Mouse (Mus musculus) lung, postnatal 36 days (tissue): ENCODE data around the gene Lrrc23.
A peak's percentile ranks its signal among the peaks of the same experiment; 100 is the strongest.

Experiments
- DNase-seq: peaks from one replicate; pipeline ENCODE4 v3.0.0; 2022; ENCODE audit warnings: mixed read lengths

Gene Lrrc23

DNA sequence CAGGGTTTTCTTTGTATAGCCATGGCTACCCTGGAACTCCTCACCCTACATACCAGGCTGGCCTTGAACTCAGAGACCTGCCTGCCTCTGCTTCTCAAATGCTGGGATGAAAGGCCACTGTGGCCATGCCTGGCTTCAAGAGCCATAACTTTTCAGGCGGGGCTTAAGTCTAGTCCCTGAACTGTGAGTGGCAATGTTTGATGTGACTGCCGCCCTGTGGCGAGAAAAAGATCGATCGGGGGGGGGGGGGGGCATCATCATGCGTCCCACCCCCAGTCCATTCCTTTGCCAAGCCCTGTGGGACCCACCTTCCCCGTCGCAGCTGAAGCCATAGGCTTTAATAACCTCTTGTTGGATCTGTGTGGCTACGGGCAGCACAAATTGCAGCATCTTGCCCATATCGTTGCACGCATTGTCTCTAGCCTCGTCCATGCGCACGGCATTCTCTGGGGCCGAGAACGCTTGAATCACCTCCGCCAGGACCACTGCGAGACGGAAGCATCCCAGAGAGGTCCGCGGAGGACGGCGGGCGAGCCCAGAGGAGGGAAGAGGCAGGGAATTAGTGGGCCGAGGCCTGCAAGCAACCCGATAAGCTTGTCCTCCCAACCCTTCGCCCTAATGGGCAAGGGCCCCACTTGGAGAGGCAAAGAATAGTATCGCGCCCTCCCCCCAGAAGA is 39.2 kb downstream of the Lrrc23 start:
- DNase-seq = peak; percentile 79

DNA sequence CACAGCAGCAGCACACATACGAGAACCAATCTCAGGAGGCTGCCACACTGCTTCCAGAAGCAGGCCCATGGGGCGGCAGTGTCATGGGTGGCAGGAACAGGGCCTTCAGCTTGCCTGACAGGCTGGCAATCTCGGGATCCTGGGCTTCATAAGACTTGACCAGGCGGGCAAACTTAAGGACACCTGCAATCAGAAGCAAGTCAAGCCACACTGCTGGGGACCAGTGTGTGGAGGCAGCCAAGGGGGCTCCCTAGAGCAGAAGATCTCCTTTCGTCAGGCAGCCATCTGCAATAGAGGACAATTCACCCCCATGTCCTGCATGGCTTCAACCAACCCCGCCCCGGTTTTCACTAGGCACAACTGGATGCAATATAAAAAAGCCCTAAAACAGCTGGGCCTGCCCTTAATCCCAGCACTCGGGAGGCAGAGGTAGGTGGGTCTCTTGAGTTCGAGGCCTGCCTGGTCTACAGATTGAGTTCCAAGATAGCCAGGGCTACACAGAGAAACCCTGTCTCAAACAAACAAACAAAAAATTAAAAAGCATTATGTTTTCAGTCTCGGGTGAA is 40.2 kb downstream of the Lrrc23 start:
- no peak for DNase-seq

DNA sequence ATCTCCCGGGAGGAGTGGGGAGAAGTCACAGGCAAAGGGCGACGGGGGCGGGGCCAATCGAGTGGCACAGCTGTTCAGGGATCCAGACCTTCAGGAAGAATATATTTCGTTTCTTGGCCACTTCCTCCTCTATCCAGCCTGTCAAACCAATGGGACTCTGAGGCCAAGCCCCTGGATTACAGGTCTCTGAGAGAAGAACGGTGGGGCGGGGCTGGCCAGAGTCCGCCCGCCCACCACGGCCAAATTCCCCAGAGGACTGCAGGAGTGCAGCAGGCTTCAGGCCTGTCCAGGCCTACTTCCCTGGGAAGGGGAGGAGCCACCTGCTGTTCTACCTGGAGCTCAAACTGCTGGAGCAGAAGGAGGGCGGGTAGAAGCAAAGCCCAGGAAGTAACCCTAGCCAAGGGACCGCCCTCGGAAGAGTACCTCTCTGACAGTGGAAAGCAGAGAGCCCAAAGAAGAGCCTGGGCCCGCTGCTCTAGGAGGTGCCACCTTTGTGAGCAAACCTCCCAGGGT is 41.0 kb downstream of the Lrrc23 start, which contains the start of gene Ptpn6:
Ptpn6 (minus strand) TSS at position 204 of the 513 bp plus-strand sequence.
- DNase-seq = peak; percentile 92

DNA sequence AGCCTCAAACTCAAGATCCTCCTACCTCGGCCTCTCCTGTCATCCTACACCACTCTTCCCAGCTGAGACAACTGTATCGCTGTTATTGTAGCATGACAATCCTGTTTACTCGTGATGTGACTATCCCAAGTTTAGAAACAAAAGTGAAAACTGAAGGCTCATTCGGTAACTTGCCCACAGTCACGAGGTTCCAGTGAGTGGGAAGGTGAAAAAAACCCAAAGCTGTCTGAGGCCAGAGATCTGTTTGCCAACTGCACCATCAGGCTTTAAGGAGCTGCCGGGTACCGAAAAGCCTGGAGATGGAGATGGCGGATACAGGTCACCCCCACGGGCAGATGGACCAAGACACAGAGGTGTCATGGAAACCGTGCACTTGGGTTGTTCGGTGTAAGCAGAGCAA is 42.5 kb downstream of the Lrrc23 start:
- no peak for DNase-seq

DNA sequence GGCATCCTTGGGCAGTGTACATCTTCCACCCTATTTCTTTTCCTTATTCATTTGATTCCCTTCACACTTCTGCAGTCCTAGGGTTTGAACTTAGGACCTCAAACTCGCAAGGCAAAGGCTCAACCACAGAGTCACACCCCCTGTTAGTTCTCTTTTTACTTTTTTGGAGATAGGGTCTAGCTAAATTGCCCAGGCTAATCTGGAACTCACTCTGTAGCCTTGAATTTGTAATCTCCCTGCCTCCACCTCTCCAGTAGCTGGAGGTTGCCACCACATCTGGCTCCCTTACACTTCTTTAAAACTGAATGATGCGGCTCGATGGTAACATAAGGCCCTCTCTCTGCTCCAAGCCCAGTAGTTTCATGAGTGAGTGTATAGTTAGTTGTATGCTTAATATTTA is 45.1 kb downstream of the Lrrc23 start:
- no peak for DNase-seq

DNA sequence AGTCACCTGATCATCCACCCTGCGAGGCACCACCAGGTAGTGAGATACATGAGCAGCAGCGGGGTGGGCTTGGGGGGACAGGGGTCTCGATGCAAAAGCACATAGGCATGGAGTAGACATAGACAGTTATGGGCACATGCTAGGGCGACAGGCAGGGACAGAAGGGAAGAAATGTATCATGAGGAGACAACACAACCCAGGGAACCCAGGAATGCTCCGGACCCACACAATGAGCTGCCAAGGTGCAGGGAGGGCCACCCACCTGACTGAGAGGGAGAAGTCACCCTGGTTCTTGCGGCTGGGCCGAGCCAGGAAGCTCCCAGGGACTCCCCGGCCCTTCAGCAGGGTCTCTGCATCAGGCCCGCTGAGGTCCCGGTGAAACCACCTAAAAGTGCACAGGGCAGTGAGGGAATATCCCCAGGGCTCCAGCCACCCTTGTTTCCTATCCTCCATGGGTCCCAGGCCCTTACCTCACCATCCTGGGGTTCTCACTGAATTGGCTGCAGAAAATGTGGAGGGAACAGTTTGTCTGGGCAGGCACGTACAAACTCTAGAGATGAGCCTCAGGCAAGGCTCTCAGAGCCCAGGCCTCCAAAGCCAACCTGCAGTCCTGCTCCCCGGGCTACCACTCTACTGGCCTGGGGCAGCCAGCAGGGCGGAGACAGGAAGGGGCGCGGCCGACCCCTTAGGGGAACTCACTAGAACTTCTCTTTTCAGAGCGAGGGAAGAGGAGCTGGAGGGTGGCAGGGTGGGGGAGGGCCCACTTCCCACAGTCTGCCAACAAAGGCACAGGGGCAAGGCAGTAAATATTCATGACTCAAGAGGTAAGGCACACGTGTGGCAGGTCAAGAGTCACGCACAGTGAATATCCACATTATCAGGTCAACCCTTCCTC is 46.8 kb downstream of the Lrrc23 start:
- peak; percentile 81 for DNase-seq

DNA sequence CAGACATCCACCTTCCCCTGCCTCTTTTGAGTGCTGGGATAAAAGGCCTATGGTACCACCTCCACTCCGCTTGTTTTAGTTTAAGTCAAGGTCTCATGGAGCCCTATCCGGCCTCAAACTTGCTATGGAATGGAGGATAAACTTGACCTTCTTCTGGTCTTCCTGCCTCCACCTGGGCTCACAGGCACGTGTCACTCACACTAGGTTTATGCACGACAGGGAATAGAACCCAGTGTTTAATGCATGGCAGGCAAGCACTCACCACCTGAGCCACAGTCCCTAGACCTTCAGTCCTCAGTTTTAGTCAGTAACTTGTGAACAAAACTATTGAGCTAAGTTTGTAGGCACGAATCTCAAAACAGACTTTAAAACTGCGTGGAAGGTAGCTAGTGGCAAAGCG is 48.5 kb downstream of the Lrrc23 start:
- DNase-seq = no peak

DNA sequence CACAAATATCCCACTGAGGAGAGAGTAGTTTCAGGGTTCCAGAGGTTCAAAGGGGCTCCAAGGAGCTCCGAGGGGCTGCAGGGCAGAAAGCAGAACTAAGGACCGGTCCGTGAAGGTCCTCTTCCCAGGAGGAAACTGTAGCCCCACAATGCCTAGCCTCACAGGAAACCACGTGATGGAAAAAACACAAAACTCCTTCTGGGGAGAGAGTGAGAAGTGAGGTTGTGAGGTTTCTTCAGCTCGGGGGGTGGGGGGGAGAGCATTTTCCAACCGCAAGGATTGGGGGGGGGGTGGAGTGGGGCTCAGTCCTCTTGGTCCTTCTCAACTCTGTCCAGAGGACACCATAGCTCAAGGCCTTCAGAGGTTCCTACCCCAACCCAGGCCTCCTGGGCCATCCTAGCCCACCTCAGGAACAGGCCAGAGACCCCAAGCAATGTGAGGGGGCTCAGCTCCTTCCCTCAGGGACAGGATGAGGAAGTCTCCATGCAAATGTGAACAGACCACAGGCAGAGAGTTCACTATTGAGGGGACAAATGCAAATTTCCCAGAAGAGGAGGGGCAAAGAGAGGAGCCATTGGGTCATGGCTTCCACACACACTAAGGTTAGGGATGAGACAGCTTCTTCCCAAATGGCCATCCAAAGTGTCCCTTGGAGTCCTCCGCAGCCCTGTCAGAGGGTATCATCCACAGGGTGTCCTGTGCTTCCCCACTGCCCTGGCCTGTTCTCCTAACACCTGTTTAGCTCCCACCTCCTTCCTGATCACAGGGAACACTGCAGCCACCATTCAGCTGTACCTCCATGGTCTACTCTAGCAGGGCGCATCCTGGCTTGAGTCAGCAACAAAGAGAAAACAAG is 49.4 kb downstream of the Lrrc23 start:
- DNase-seq = peak; percentile 49

DNA sequence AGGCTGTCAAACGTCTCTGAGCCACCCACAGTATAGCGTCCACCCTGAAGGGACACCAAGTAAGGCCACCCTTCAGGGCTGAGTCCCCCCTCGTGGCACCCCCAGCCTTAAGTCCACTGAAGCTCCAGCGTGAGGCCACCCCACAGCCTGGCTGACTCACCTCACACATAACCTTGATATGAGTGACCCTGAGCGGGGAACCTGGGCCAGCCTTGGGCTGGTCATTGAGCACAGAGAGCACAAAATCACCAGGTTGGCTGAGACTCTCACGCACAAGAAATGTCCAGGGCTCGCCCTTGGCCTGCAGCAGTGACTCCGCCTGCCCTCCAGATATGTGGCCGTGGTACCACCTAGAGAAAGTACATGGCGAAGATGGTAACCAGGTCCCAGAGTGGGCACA is 50.9 kb downstream of the Lrrc23 start:
- DNase-seq = no peak

DNA sequence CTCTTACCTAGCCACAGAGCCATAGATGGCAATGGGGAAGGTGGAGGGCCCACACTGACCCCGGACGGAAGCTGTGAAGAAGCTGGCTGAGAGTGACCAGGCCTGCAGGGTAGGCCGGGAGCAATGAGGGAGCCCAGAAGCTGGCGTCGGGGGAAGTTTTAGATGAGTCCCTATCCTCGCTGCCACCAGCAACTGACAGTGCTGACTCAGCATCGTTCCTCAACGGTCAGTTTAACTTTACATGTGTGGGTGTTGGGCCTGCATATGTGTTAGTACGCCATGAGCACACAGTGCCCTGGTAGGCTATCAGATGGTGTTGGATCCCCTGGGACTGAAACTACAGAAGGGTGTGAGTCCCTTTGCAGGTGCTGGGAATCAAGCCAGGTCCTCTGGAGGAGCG is 55.1 kb downstream of the Lrrc23 start:
- no peak for DNase-seq

DNA sequence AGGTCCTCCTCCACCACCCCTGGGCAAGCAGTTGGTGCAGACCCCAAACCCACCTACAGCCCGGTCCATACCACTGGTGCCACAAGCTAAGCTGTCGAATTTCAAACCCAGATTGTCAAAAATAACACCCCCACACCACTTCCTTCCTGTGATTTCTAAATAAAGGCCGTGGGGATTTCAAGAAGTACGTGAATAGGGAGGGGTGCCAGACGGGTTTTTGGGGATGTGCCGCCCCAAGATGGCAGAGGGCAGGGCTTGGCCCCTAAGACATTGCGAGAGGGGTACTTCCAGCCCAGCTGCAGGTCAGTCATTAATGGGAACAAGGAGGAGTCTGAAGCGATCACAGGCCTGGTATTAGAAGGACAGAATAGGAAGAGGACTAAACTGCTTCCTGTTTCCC is 56.0 kb downstream of the Lrrc23 start:
- DNase-seq = peak; percentile 54

DNA sequence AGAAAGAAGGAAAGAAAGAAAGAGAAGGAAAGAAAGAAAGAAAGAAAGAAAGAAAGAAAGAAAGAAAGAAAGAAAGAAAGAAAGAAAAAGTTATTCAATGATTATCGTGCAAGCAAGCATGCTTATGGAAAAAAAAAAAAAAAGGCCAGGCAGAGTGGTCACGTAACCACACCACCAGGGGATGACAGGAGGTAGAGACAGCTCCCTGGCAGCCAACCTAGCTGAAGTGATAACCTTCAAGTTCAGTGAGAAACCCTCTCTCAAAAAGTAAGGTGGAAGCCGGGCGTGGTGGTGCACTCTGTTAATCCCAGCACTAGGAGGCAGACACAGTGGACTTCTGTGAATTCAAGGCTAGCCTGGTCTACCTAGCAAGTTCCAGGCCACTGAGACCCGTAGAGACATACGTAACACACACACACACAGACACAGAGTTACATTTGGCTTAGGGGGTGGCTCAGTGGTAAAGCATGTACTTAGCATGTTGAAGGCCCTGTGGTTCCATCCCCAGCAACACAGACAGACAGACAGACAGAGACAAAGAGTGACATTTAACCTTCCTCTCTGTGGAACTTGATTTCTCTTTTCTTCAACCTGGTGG is 56.6 kb downstream of the Lrrc23 start:
- no peak for DNase-seq

DNA sequence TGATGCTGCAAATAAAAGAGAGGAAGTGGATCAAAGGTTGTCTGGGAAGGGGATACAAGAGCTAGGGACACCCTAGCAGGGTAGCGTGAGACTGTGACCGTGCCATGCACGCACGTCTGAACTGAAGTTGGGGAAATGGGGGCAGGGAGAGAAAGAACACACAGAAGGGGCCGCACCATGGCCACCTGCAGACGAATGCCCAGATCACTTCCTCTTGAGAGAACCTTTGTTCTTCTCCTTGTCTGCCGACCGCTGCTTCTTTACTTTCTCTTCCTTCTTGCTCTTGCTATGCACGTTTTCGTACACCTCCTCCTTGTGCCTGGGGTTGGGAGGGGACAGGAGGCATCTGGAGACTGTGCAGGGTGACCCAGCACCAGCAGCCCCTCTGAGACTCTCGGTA is 58.6 kb downstream of the Lrrc23 start:
- DNase-seq = peak; percentile 39
